Mouse (Mus musculus) forebrain, embryonic 15.5 days (tissue): ENCODE results near the gene Trim67. TPM values are rescaled to one million over a fixed set of nuclear protein-coding genes. Genes with fewer than 3 reads are reported as not detected.

Source experiments
- ATAC-seq: fragments of 200-750 bp; cut with Nextera tagmentation; replicated peaks from 2 replicates; pipeline ENCODE4 v1.8.0; 2017; ENCODE audit warnings: mild to moderate bottlenecking, moderate TSS enrichment, moderate library complexity
- H3K27ac ChIP-seq: fragments of 300-500 bp; sonication (generic); replicated peaks from 2 replicates; pipeline ENCODE4 v1.5.1; 2015; ENCODE audit warnings: mild to moderate bottlenecking, inconsistent platforms
- H3K27me3 ChIP-seq: fragments of 300-500 bp; sonication (generic); 2 replicates; pipeline ENCODE4 v1.6.1; 2015; ENCODE audit warnings: inconsistent platforms
- H3K36me3 ChIP-seq: fragments of 300-500 bp; sonication (generic); 2 replicates; pipeline ENCODE4 v1.6.1; 2015; ENCODE audit warnings: mild to moderate bottlenecking, inconsistent platforms
- H3K4me1 ChIP-seq: fragments of 300-500 bp; sonication (generic); 2 replicates; pipeline ENCODE4 v1.6.1; 2015; ENCODE audit warnings: inconsistent platforms
- H3K4me2 ChIP-seq: fragments of 300-500 bp; sonication (generic); replicated peaks from 2 replicates; pipeline ENCODE4 v1.6.1; 2015; ENCODE audit warnings: mild to moderate bottlenecking, inconsistent platforms
- H3K4me3 ChIP-seq: fragments of 300-500 bp; sonication (generic); 2 replicates; pipeline ENCODE4 v1.5.1; 2015; ENCODE audit warnings: mild to moderate bottlenecking, inconsistent platforms
- H3K9ac ChIP-seq: fragments of 300-500 bp; sonication (generic); replicated peaks from 2 replicates; pipeline ENCODE4 v1.6.1; 2015; ENCODE audit warnings: mild to moderate bottlenecking, inconsistent platforms
- H3K9me3 ChIP-seq: fragments of 300-500 bp; sonication (generic); 2 replicates; pipeline ENCODE4 v1.6.1; 2016; ENCODE audit warnings: inconsistent platforms
- WGBS: fragments of 180-500 bp; shearing (Covaris S2); methylation state at CpG from one replicate; pipeline ENCODE4 v1.1.7; 2015; ENCODE audit warnings: mixed read lengths; 5-methylcytosine and 5-hydroxymethylcytosine counted together
- polyA plus RNA-seq: library from polyadenylated mRNA; unstranded; fragments of >200 nt; fragmentation: Nextera tagmentation; extraction: Ambion mirVana; gene quantifications from 2 replicates; pipeline ENCODE4 v1.2.1, GENCODE M21; 2015

Trim67 gene
- polyA plus RNA-seq, 1 experiment from 2014 or later = 26.0 TPM

GRCm38 (mm10) chr8:124772389-124772788, 20.5 kb upstream of the Trim67 start:
- WGBS = 68% methylated on average over 2 of the region's 2 CpGs
- Histone ChIP-seq H3K4me2 (no peak overlapping the region), H3K4me1 (no peaks in the 10 kb centered on the region), H3K27ac (no peak overlapping the region), H3K27me3 (no peaks in the 10 kb centered on the region), H3K9ac (no peak overlapping the region), H3K9me3 (no peaks in the 10 kb centered on the region), H3K36me3 (no peaks in the 10 kb centered on the region), H3K4me3 (no peak overlapping the region)
- no peak for ATAC-seq

DNA sequence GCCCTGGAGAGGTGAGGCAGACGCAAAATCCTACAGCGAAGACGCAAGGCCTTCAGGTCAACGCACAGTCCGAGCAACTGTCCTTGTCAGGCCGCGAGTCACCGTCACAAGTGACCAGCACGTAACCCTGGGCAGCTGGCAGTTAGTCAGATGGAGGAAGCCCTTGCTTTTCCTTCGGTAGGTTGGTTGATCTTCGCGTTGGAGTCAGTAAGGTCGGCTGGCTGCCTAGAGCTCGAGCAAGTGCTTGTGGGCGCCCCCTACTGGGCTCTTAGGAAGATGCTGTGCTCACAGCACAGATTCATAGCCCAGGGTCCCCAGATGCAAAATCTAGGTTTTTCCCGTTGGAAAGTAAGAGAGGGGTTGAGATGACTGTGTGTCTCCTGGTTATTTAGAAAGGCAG, 17.2 kb upstream of the Trim67 start:
- H3K27me3 ChIP-seq = no peaks in the 10 kb centered on the region
- H3K4me1 ChIP-seq = peaks cover 6% of the 10 kb centered on the region
- H3K4me2 ChIP-seq = 0 out of 2 replicates have a peak overlapping the region, but pooled peaks have one; percentile 20
- H3K9ac ChIP-seq = no peak overlapping the region
- H3K4me3 ChIP-seq = no peak overlapping the region
- ATAC-seq = no peak
- 11% methylated on average over 16 of the region's 16 CpGs for WGBS
- H3K27ac ChIP-seq = no peak overlapping the region
- H3K36me3 ChIP-seq = no peaks in the 10 kb centered on the region
- no peaks in the 10 kb centered on the region for H3K9me3 ChIP-seq

GRCm38 (mm10) chr8:124780236-124780635, 12.7 kb upstream of the Trim67 start:
- 9% methylated on average over 7 of the region's 7 CpGs for WGBS
- H3K36me3 ChIP-seq = no peaks in the 10 kb centered on the region
- peaks cover 17% of the 10 kb centered on the region for H3K4me1 ChIP-seq
- H3K27me3 ChIP-seq = no peaks in the 10 kb centered on the region
- H3K9ac ChIP-seq = peak overlapping the region; percentile 16; the same call in 1 of the 2 replicates
- H3K27ac ChIP-seq = peak overlapping the region; percentile 70
- H3K9me3 ChIP-seq = no peaks in the 10 kb centered on the region
- ATAC-seq = peak; percentile 53; the same call in 1 of the 2 replicates
- H3K4me3 ChIP-seq = no peak overlapping the region
- H3K4me2 ChIP-seq = no peak overlapping the region

GRCm38 (mm10) chr8:124782431-124782830, 10.5 kb upstream of the Trim67 start:
- ATAC-seq = no peak
- Histone ChIP-seq H3K4me1 (peaks cover 17% of the 10 kb centered on the region), H3K9me3 (no peaks in the 10 kb centered on the region), H3K9ac (no peak overlapping the region), H3K36me3 (no peaks in the 10 kb centered on the region), H3K4me3 (no peak overlapping the region), H3K27ac (no peak overlapping the region), H3K27me3 (no peaks in the 10 kb centered on the region), H3K4me2 (no peak overlapping the region)
- 86% methylated on average over 3 of the region's 3 CpGs for WGBS

- Histone ChIP-seq H3K27ac (no peak overlapping the region), H3K4me1 (peaks cover 17% of the 10 kb centered on the region), H3K9me3 (no peaks in the 10 kb centered on the region), H3K9ac (no peak overlapping the region), H3K27me3 (no peaks in the 10 kb centered on the region), H3K4me3 (no peak overlapping the region), H3K36me3 (no peaks in the 10 kb centered on the region), H3K4me2 (no peak overlapping the region)
- WGBS = 85% methylated on average over 15 of the region's 15 CpGs
- no peak for ATAC-seq
Measured at GRCm38 (mm10) chr8:124783228-124783627, 9.7 kb upstream of the Trim67 start.

DNA sequence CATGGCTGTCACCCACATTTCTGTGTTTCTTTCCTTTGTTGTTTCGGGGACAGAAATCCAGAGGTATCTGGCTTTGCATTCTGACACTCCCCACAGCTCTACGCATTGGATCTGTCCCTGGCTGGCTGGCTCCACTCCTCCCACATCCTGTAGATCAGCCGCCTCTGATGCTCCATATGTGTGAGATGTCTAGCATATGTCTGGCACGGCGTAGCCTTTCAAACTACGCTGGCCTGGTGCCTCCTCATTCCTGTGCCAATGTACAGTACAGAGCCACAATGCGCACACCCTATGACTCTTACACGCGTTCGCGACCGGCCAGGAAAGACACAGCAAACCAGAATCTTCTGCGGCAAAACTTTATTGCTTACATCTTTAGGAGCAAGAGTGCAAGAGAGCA, 8.3 kb upstream of the Trim67 start:
- H3K9me3 ChIP-seq = no peaks in the 10 kb centered on the region
- H3K4me2 ChIP-seq = no peak overlapping the region
- 0 out of 2 replicates have a peak, but pooled peaks cover 4% of the 10 kb centered on the region for H3K27me3 ChIP-seq
- peaks cover 17% of the 10 kb centered on the region for H3K4me1 ChIP-seq
- H3K27ac ChIP-seq = peak overlapping the region; percentile 67
- WGBS = 78% methylated on average over 13 of the region's 13 CpGs
- H3K9ac ChIP-seq = no peak overlapping the region
- H3K36me3 ChIP-seq = no peaks in the 10 kb centered on the region
- peak; percentile 84; the same call in 1 of the 2 replicates for ATAC-seq
- no peak overlapping the region for H3K4me3 ChIP-seq

GRCm38 (mm10) chr8:124790676-124791075, 2.2 kb upstream of the Trim67 start:
- H3K36me3 ChIP-seq = no peaks in the 10 kb centered on the region
- 82% methylated on average over 4 of the region's 4 CpGs for WGBS
- no peak for ATAC-seq
- no peak overlapping the region for H3K9ac ChIP-seq
- H3K4me2 ChIP-seq = no peak overlapping the region
- no peak overlapping the region for H3K4me3 ChIP-seq
- H3K27ac ChIP-seq = no peak overlapping the region
- H3K27me3 ChIP-seq = peaks cover 17% of the 10 kb centered on the region
- H3K4me1 ChIP-seq = peaks cover 33% of the 10 kb centered on the region
- no peaks in the 10 kb centered on the region for H3K9me3 ChIP-seq

DNA sequence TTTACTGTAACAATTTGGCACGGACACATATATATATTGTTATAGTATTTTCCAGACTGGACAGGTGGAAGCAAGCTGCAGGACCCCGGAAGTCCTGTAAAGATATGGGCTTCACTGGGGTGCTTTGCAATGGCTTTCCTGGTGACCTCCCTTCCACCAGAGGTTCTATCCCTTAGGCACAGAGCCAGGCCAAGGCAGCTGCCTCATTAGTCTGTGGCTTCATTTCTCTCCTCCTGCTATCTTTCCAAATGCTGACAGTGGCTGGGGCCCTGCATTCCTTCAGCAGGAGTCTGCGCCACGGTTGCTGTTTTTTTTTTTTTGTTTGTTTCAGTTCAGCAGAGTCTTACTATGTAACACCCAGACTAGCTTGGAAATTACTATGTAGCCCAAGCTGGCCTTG, 1.1 kb upstream of the Trim67 start:
- peaks cover 20% of the 10 kb centered on the region for H3K27me3 ChIP-seq
- H3K36me3 ChIP-seq = no peaks in the 10 kb centered on the region
- H3K9ac ChIP-seq = peak overlapping the region; percentile 67
- H3K4me1 ChIP-seq = peaks cover 44% of the 10 kb centered on the region
- 42% methylated on average over 4 of the region's 4 CpGs for WGBS
- no peak for ATAC-seq
- peak overlapping the region; percentile 65 for H3K4me2 ChIP-seq
- no peaks in the 10 kb centered on the region for H3K9me3 ChIP-seq
- peak overlapping the region; percentile 97 for H3K27ac ChIP-seq
- H3K4me3 ChIP-seq = peak overlapping the region; percentile 73

DNA sequence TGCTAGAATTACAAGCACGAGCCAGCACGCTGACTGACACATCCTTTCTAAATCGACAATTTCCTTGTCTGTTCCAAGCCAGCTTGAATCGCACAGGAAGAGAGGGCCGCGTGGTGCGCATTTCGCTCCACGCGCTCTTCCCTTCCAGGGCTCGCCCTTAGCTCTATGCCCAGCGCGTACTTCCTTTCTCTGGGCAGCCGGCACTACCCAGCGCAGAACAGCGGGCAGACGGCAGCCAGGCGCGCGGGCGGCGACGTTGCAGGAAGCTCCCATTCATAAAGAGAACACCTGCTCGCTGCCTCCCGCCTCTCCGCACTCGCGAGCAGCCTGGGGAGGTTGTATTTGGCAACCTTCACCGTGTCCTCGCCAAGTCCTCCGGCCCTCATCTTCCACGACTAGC, 706 bp upstream of the Trim67 start:
- Histone ChIP-seq H3K27me3 (peaks cover 20% of the 10 kb centered on the region), H3K9me3 (no peaks in the 10 kb centered on the region), H3K36me3 (no peaks in the 10 kb centered on the region), H3K27ac (peak overlapping the region; percentile 97), H3K9ac (peak overlapping the region; percentile 67), H3K4me2 (peak overlapping the region; percentile 65), H3K4me3 (peak overlapping the region; percentile 73), H3K4me1 (peaks cover 48% of the 10 kb centered on the region)
- WGBS = under 1% methylated on average over 32 of the region's 32 CpGs
- ATAC-seq = peak; percentile 59

DNA sequence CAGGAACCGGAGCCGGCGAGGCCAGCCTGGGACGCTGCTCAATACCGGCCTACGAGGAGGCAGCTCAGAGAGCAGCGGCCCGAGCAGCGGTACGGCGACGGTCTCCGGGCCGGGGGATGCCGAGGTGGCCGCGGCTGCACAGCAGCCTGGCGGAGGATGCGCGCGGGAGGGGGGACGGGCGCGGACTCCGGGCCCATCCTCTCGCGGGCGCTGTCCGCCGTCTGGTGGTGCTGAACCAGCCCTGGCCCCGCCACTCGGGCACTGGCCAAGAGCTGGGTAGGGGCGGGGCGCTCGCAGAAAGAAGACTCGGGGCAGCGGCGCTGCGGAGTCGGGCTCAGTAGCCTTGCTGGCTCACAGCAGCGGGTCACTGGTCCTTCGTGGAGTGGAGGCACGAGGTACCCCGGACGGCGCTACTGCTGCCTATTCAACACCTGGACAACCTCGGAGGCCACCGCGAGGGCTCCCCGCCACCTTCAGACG, 320 bp downstream of the Trim67 start:
- Histone ChIP-seq H3K9me3 (no peaks in the 10 kb centered on the region), H3K4me3 (peak overlapping the region; percentile 73), H3K36me3 (no peaks in the 10 kb centered on the region), H3K4me1 (peaks cover 54% of the 10 kb centered on the region), H3K9ac (peak overlapping the region; percentile 67), H3K27me3 (peaks cover 20% of the 10 kb centered on the region), H3K4me2 (peak overlapping the region; percentile 65), H3K27ac (peak overlapping the region; percentile 97)
- ATAC-seq = peak; percentile 69
- 0% methylated on average over 40 of the region's 51 CpGs for WGBS

DNA sequence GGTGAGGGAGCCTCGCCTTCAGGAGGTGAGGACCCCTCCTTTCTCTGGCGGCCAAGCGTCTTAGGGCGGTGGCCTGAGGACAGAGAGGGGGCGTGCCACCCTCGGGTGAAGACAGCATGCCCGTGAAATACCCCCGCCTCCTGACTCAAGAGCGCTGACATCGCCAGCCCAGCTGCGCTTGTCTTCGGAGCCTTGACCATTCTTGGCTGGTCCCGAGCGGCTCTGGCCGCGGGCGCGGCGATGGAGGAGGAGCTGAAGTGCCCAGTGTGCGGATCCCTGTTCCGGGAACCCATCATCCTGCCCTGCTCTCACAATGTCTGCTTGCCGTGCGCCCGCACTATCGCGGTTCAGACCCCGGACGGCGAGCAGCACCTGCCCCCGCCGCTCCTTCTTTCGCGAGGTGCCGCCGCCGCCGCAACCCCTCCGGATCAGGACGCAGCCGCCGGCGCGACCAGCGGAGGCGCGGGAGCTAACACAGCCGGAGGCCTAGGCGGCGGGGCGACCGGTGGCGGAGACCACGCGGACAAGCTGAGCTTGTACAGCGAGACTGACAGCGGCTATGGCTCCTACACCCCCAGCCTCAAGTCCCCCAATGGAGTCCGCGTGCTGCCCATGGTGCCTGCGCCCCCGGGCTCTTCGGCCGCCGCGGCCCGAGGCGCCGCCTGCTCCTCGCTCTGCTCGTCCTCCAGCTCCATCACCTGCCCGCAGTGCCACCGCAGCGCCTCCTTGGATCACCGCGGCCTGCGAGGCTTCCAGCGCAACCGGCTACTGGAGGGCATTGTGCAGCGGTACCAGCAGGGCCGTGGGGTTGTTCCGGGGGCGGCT, 981 bp downstream of the Trim67 start:
- Histone ChIP-seq H3K9ac (peak overlapping the region; percentile 67), H3K4me3 (peak overlapping the region; percentile 73), H3K27ac (peak overlapping the region; percentile 97), H3K9me3 (no peaks in the 10 kb centered on the region), H3K27me3 (peaks cover 19% of the 10 kb centered on the region), H3K36me3 (peaks cover 1% of the 10 kb centered on the region; the same call in 1 of the 2 replicates), H3K4me2 (peak overlapping the region; percentile 65), H3K4me1 (peaks cover 54% of the 10 kb centered on the region)
- under 1% methylated on average over 81 of the region's 81 CpGs for WGBS
- peak; percentile 6 for ATAC-seq

DNA sequence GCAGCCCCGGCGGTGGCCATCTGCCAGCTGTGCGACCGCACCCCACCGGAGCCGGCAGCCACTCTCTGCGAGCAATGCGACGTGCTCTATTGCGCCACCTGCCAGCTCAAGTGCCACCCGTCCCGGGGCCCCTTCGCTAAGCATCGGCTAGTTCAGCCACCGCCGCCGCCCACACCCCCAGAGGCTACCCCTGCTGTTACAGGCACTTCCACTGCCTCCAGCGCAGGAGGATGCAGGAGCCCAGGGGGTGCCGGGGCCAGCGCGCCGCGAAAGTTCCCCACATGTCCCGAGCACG, 1.5 kb downstream of the Trim67 start:
- no peaks in the 10 kb centered on the region for H3K9me3 ChIP-seq
- H3K4me2 ChIP-seq = peak overlapping the region; percentile 65
- peak; percentile 17 for ATAC-seq
- peak overlapping the region; percentile 73 for H3K4me3 ChIP-seq
- peaks cover 16% of the 10 kb centered on the region for H3K27me3 ChIP-seq
- peak overlapping the region; percentile 67 for H3K9ac ChIP-seq
- under 1% methylated on average over 25 of the region's 25 CpGs for WGBS
- peak overlapping the region; percentile 97 for H3K27ac ChIP-seq
- peaks cover 3% of the 10 kb centered on the region; the same call in 1 of the 2 replicates for H3K36me3 ChIP-seq
- peaks cover 54% of the 10 kb centered on the region for H3K4me1 ChIP-seq
